In genomic region chr4:133603056-133603455, GRCm38 (mm10) we compare ENCODE assay signal across 1 mouse cellular context.
TF ChIP-seq lines count a peak whose summit lies in the region.

No protein-coding gene starts in this region.

TF ChIP-seq in C2C12, 6 proteins besides CTCF, POLR2A, EP300 and RAD21:
- TF ChIP-seq USF1 (IDR thresholded peaks at IDR 0.05; ENCODE audit: low read depth) (no peak), MYOG (IDR thresholded peaks at IDR 0.05; ENCODE audit: control insufficient read depth, extremely low read depth, insufficient read length) (no peak), FOSL1 (IDR thresholded peaks at IDR 0.05; ENCODE audit: insufficient read depth, low read length, poor library complexity, severe bottlenecking) (no peak), MAX (IDR thresholded peaks at IDR 0.05) (no peak), CEBPB (IDR thresholded peaks at IDR 0.05; ENCODE audit: low read depth) (peak; percentile 36), MYOD1 (IDR thresholded peaks at IDR 0.05; ENCODE audit: control insufficient read depth, insufficient read length, low read depth) (no peak)
